ENCODE assay signal across 8 mouse cellular contexts in genomic region chr7:133759611-133760353, GRCm38 (mm10). TPM values are rescaled to one million over a fixed set of nuclear protein-coding genes. Genes with fewer than 3 reads are reported as not detected.
DNase-seq lines count a peak whose midpoint lies in the region; ATAC-seq lines count a peak whose summit lies in the region.

No protein-coding gene starts in this region.

- H3K9me3 ChIP-seq in hindbrain, embryonic 12.5 days (replicated peaks): no peaks in the 10 kb centered on the region
- no peaks in the 10 kb centered on the region for H3K9me3 ChIP-seq in liver, embryonic 13.5 days (replicated peaks)

- no peaks in the 10 kb centered on the region for H3K27me3 ChIP-seq in hindbrain, embryonic 12.5 days
- H3K27me3 ChIP-seq in liver, embryonic 13.5 days: no peaks in the 10 kb centered on the region

- H3K4me2 ChIP-seq in hindbrain, embryonic 12.5 days (replicated peaks): peak overlapping the region; percentile 48
- H3K4me2 ChIP-seq in liver, embryonic 13.5 days: 0 out of 2 replicates have a peak overlapping the region, but pooled peaks have one; percentile 4

- ATAC-seq in hindbrain, embryonic 12.5 days (ENCODE audit: low FRiP score): peak; percentile 88
- no peak for ATAC-seq in liver, embryonic 13.5 days (ENCODE audit: low read depth)

- 2% methylated on average over 27 of the region's 27 CpGs for WGBS in hindbrain, embryonic 12.5 days
- WGBS in liver, embryonic 13.5 days (ENCODE audit: insufficient replicate concordance): 56% methylated on average over 27 of the region's 27 CpGs

- peak overlapping the region; percentile 20; the same call in 1 of the 2 replicates for H3K9ac ChIP-seq in hindbrain, embryonic 12.5 days
- no peak overlapping the region for H3K9ac ChIP-seq in liver, embryonic 13.5 days

- H3K36me3 ChIP-seq in hindbrain, embryonic 12.5 days: no peaks in the 10 kb centered on the region
- H3K36me3 ChIP-seq in liver, embryonic 13.5 days: peaks cover 6% of the 10 kb centered on the region; the same call in 1 of the 2 replicates

- peak overlapping the region; percentile 75 for H3K27ac ChIP-seq in hindbrain, embryonic 12.5 days
- H3K27ac ChIP-seq in liver, embryonic 13.5 days: no peak overlapping the region

- H3K4me3 ChIP-seq in hindbrain, embryonic 12.5 days: peak overlapping the region; percentile 19
- no peak overlapping the region for H3K4me3 ChIP-seq in liver, embryonic 13.5 days (replicated peaks)

- DNase-seq in adrenal gland, adult (ENCODE audit: inconsistent age in 2 of 2, low spot score in 1 of 2): peak; percentile 34 to 67
- DNase-seq in adrenal gland, postnatal 25 days: no peak
- DNase-seq in Muller cell, postnatal 12 days (ENCODE audit: inconsistent ontology term): peak; percentile 83
- no peak for DNase-seq in liver, embryonic 13.5 days
- DNase-seq in thymus, postnatal 10 days (ENCODE audit: low spot score in 2 of 2): no peak
- no peak for DNase-seq in left cerebral cortex, adult 11 months (ENCODE audit: low spot score)
- no peak for DNase-seq in thymus, postnatal 14 days

- peaks cover 18% of the 10 kb centered on the region for H3K4me1 ChIP-seq in hindbrain, embryonic 12.5 days
- peaks cover 11% of the 10 kb centered on the region; the same call in 1 of the 2 replicates for H3K4me1 ChIP-seq in liver, embryonic 13.5 days (replicated peaks)

RNA-seq across cellular contexts. Expression of gene Fank1, which starts 16.9 kb away (rescaled TPM):
- 0.46 TPM in 1 of 2 replicates, not detected in the other for total RNA-seq in adrenal gland, postnatal 25 days (2021)
- 2.4 and 3.2 TPM in 2 replicates for polyA plus RNA-seq in hindbrain, embryonic 12.5 days (2016; fragmentation: Nextera tagmentation; extraction: Ambion mirVana)
- polyA plus RNA-seq in liver, embryonic 13.5 days (2015; fragmentation: Nextera tagmentation; extraction: Ambion mirVana): not detected in 2 replicates

RNA-seq across cellular contexts. Expression of gene Dhx32, which starts 22.7 kb away (rescaled TPM):
- total RNA-seq in adrenal gland, postnatal 25 days (2021): 63.6 and 77.9 TPM in 2 replicates
- polyA plus RNA-seq in hindbrain, embryonic 12.5 days (2016; fragmentation: Nextera tagmentation; extraction: Ambion mirVana): 33.0 and 34.5 TPM in 2 replicates
- polyA plus RNA-seq in liver, embryonic 13.5 days (2015; fragmentation: Nextera tagmentation; extraction: Ambion mirVana): 13.1 and 15.4 TPM in 2 replicates

RNA-seq across cellular contexts. Expression of gene Uros, which starts 49.9 kb away (rescaled TPM):
- 15.5 and 18.2 TPM in 2 replicates for total RNA-seq in adrenal gland, postnatal 25 days (2021)
- polyA plus RNA-seq in hindbrain, embryonic 12.5 days (2016; fragmentation: Nextera tagmentation; extraction: Ambion mirVana): 37.4 and 45.1 TPM in 2 replicates
- polyA plus RNA-seq in liver, embryonic 13.5 days (2015; fragmentation: Nextera tagmentation; extraction: Ambion mirVana): 184 and 196 TPM in 2 replicates

RNA-seq across cellular contexts. Expression of gene Bccip, which starts 50.6 kb away (rescaled TPM):
- total RNA-seq in adrenal gland, postnatal 25 days (2021): 54.8 and 64.9 TPM in 2 replicates
- polyA plus RNA-seq in hindbrain, embryonic 12.5 days (2016; fragmentation: Nextera tagmentation; extraction: Ambion mirVana): 136 and 143 TPM in 2 replicates
- 121 and 142 TPM in 2 replicates for polyA plus RNA-seq in liver, embryonic 13.5 days (2015; fragmentation: Nextera tagmentation; extraction: Ambion mirVana)

Comparison
In these comparisons a context has a peak if more than half of its experiments do, and no peak if none do; other contexts are left out.
1. DNase-seq: peak in adrenal gland, adult (2 of 2) and Muller cell, postnatal 12 days (single experiment); none in adrenal gland, postnatal 25 days (single experiment), liver, embryonic 13.5 days (single experiment), thymus, postnatal 10 days (0 of 2), left cerebral cortex, adult 11 months (single experiment) and thymus, postnatal 14 days (single experiment).